Mouse (Mus musculus) MEL (cell line): Measurements from ENCODE around the gene Tgm2.

ENCODE experiments used
- CTCF ChIP-seq, 3 experiments: IDR thresholded peaks in 2 of 3; conservative IDR thresholded peaks in 1 of 3; 2 replicates each; pipeline ENCODE4 v1.5.1; 2011 to 2012; ENCODE audit warnings: low read length in 3 of 3, low read depth in 2 of 3, mild to moderate bottlenecking in 2 of 3, improper control_type of control experiment in 1 of 3, inconsistent platforms in 1 of 3, mixed read lengths in 1 of 3, moderate library complexity in 1 of 3; ENCODE audit not compliant: control insufficient read depth in 1 of 3, insufficient read depth in 1 of 3, poor library complexity in 1 of 3, severe bottlenecking in 1 of 3
- GATA1 ChIP-seq: IDR thresholded peaks from 2 replicates; pipeline ENCODE4 v1.6.1; 2011; ENCODE audit warnings: low read depth, low read length, improper control_type of control experiment
- HCFC1 ChIP-seq: IDR thresholded peaks from 2 replicates; pipeline ENCODE4 v1.6.1; 2012; ENCODE audit warnings: low read depth, mild to moderate bottlenecking, inconsistent platforms, low read length, improper control_type of control experiment, moderate library complexity
- KAT2A ChIP-seq: conservative IDR thresholded peaks from 2 replicates; pipeline ENCODE4 v1.6.1; 2012; ENCODE audit warnings: low read depth, low read length, improper control_type of control experiment, inconsistent platforms
- MAZ ChIP-seq: IDR thresholded peaks from 2 replicates; pipeline ENCODE4 v1.6.1; 2012; ENCODE audit warnings: low read depth, mild to moderate bottlenecking, inconsistent platforms, low read length, improper control_type of control experiment
- MEF2A ChIP-seq: IDR thresholded peaks from 2 replicates; pipeline ENCODE4 v1.6.1; 2014; ENCODE audit warnings: low read depth, mild to moderate bottlenecking, inconsistent platforms, low read length, improper control_type of control experiment; ENCODE audit not compliant: poor library complexity, insufficient replicate concordance, severe bottlenecking; ENCODE audit errors: extremely low read depth
- POLR2A ChIP-seq, 2 experiments: IDR thresholded peaks; 2 replicates each; pipeline ENCODE4 v1.6.1; 2011 to 2012; ENCODE audit warnings: low read length in 2 of 2, mild to moderate bottlenecking in 2 of 2, control low read depth in 1 of 2, improper control_type of control experiment in 1 of 2, low read depth in 1 of 2, moderate library complexity in 1 of 2; ENCODE audit not compliant: control insufficient read depth in 1 of 2, insufficient read depth in 1 of 2, poor library complexity in 1 of 2
- RAD21 ChIP-seq: IDR thresholded peaks from 2 replicates; pipeline ENCODE4 v1.6.1; 2011; ENCODE audit warnings: mild to moderate bottlenecking, low read depth, low read length, improper control_type of control experiment
- RCOR1 ChIP-seq: IDR thresholded peaks from 2 replicates; pipeline ENCODE4 v1.6.1; 2012; ENCODE audit warnings: low read depth, mild to moderate bottlenecking, inconsistent platforms, low read length, improper control_type of control experiment
- USF1 ChIP-seq: IDR thresholded peaks from 2 replicates; pipeline ENCODE4 v1.6.1; 2014; ENCODE audit warnings: low read depth, mild to moderate bottlenecking, inconsistent platforms, low read length, improper control_type of control experiment, moderate library complexity
- USF2 ChIP-seq, 2 experiments: IDR thresholded peaks; 2 replicates each; pipeline ENCODE4 v1.6.1; 2011 to 2012; ENCODE audit warnings: improper control_type of control experiment in 2 of 2, low read length in 2 of 2, borderline replicate concordance in 1 of 2, inconsistent platforms in 1 of 2, low read depth in 1 of 2, mild to moderate bottlenecking in 1 of 2; ENCODE audit not compliant: insufficient read depth in 1 of 2
- ZKSCAN1 ChIP-seq: IDR thresholded peaks from 2 replicates; pipeline ENCODE4 v1.6.1; 2012; ENCODE audit warnings: low read depth, mild to moderate bottlenecking, inconsistent platforms, low read length, improper control_type of control experiment, moderate library complexity
- ZNF384 ChIP-seq: IDR thresholded peaks from 2 replicates; pipeline ENCODE4 v1.6.1; 2012; ENCODE audit warnings: low read depth, mild to moderate bottlenecking, inconsistent platforms, low read length, improper control_type of control experiment

DNA sequence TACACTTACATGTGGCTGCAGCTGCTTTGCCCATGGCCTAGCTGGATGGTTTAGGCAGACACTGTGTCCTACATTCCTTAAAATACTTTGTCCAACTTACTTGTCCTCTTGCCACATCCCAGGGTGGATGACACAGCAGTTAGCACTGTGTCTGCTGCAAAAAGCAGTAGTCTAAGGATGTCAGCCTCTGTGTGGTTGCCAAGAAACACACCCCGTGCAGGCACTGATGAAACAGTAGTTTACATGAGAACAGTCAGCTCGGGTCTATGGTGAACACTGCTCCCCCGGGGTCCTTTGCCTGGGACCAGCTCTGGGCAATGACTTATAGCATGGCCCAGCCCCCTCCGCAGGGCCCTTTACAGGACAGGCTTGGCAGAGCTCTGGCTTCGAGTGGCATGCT, 52.9 kb downstream of the Tgm2 start:
- TF ChIP-seq CTCF (IDR thresholded peaks at IDR 0.05 in 2 of 3, conservative IDR thresholded peaks at IDR 0.05 in 1 of 3; ENCODE audit: control insufficient read depth in 1 of 3, insufficient read depth in 1 of 3, low read depth in 2 of 3, low read length in 3 of 3, poor library complexity in 1 of 3, severe bottlenecking in 1 of 3) (no peak), MAZ (no peak), KAT2A (no peak), POLR2A (IDR thresholded peaks at IDR 0.05; ENCODE audit: control insufficient read depth in 1 of 2, insufficient read depth in 1 of 2, low read depth in 1 of 2, low read length in 2 of 2, poor library complexity in 1 of 2) (no peak), RAD21 (no peak), MEF2A (no peak), USF2 (IDR thresholded peaks at IDR 0.05; ENCODE audit: borderline replicate concordance in 1 of 2, insufficient read depth in 1 of 2, low read depth in 1 of 2, low read length in 2 of 2) (no peak), ZKSCAN1 (no peak), RCOR1 (no peak), HCFC1 (no peak), GATA1 (no peak), ZNF384 (no peak), USF1 (no peak)
